Mouse (Mus musculus): ENCODE data around the gene Vopp1. TPM values are rescaled to one million over a fixed set of nuclear protein-coding genes. Genes with fewer than 3 reads are reported as not detected.

The Vopp1 gene
- polyA plus RNA-seq, 1 experiment from 2014 or later, result 59.8 TPM

DNA sequence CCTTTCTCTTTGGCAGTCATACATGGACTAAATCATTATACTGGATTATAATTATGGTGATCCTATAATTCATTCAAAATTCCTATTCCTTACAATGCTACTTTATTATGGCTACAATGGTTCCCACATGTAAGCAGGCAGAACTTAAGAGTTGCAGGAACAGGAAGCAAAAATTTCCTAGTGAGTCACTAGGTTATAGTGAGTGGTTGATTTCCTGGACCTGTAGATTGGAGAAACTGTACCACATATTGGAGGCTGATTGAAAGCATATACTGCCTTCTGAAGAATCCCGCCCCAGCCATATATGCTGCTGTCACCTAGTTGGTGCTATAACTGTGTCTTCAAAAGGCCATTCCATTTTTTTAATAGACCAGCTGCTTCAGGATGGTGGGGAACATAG, 82.2 kb downstream of the Vopp1 start:
- no peaks in the 10 kb centered on the region for H3K4me1 ChIP-seq
- WGBS, result 95% methylated on average over 1 of the region's 1 CpGs

DNA sequence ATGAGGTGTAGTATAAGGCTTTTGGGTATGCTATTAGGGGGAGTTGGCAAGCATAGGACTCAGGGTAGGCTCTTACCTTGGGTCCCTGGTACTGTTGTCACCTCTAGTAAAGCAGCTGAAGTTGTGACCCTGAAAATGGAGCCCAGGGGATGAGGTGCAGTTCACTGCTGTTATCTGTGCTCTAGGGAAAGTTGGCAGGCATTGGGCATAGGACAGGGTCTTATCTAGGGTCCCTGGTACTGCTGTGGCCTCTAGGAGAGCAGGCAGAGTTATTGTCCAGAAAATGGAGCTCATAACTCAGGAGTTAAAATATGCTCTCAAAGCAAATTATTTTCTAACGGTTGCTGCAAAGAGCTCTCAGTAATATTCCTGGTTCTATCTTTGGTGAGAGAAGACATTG, 103.6 kb downstream of the Vopp1 start:
- WGBS, result 94% methylated on average over 1 of the region's 1 CpGs
- H3K4me3 ChIP-seq, result no peak overlapping the region

More for the DNA sequence above, 82.2 kb downstream of the Vopp1 start:
- Histone ChIP-seq H3K9me3 (no peaks in the 10 kb centered on the region), H3K4me3 (no peak overlapping the region), H3K27me3 (ENCODE audit: poor library complexity, severe bottlenecking) (no peaks in the 10 kb centered on the region), H3K27ac (no peak overlapping the region), H3K36me3 (replicated peaks) (peaks cover 13% of the 10 kb centered on the region)
- no peak for DNase-seq (ENCODE audit: extremely low spot score, low spot score)

DNA sequence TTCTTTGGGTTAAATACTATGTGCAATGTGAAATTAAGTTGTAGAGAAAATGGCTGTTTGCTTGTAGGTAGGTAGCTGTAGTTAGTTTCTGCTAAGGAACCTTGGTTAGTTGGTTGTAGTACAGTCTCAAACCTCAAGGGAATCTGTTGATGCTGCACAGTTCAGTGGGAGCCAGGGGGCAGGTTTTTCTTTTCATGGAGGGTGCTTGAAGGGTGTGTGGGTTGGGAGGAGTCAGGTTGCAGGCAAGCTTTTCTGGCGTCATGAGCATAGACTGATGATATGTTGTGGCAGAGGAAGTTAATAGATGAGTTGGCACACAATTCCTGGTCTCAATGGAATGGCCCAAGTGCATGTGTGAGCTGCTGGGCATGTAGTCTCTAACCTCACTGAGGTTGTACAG, 113.2 kb downstream of the Vopp1 start:
- Histone ChIP-seq H3K36me3 (replicated peaks) (peaks cover 13% of the 10 kb centered on the region), H3K27me3 (ENCODE audit: poor library complexity, severe bottlenecking) (no peaks in the 10 kb centered on the region), H3K4me3 (no peak overlapping the region), H3K9me3 (no peaks in the 10 kb centered on the region), H3K27ac (no peak overlapping the region), H3K4me1 (no peaks in the 10 kb centered on the region)
- no peak for DNase-seq (ENCODE audit: extremely low spot score, low spot score)
- 38% methylated on average over 1 of the region's 1 CpGs for WGBS

More for the DNA sequence above, 103.6 kb downstream of the Vopp1 start:
- H3K27ac ChIP-seq, result no peak overlapping the region
- no peaks in the 10 kb centered on the region; the same call in 1 of the 2 replicates for H3K9me3 ChIP-seq
- no peaks in the 10 kb centered on the region for H3K27me3 ChIP-seq (ENCODE audit: poor library complexity, severe bottlenecking)
- no peaks in the 10 kb centered on the region for H3K4me1 ChIP-seq
- peaks cover 23% of the 10 kb centered on the region for H3K36me3 ChIP-seq (replicated peaks)
- DNase-seq (ENCODE audit: extremely low spot score, low spot score), result no peak

DNA sequence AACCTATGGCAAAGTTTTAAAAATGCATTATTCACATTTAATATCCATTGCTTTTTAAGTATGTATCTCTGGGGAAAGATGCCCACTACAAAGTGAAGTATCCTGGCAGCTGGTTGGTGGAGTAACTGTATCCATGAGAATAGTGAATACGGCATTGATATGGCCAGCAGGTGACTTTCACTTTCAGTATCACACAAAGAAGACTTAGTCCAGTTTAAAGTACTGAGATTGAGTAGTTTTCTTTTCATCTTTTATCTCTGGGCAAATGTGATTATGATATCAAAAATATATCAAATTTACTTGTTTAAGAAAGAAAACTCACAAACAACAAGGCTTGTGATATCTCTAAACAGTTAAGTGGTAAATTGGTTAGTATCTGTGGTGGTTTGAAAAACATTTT, 118.2 kb downstream of the Vopp1 start:
- no peaks in the 10 kb centered on the region for H3K27me3 ChIP-seq (ENCODE audit: poor library complexity, severe bottlenecking)
- no peak overlapping the region for H3K4me3 ChIP-seq
- WGBS, result 98% methylated on average over 1 of the region's 1 CpGs
- H3K36me3 ChIP-seq (replicated peaks), result no peaks in the 10 kb centered on the region
- DNase-seq (ENCODE audit: extremely low spot score, low spot score), result no peak
- no peak overlapping the region for H3K27ac ChIP-seq
- no peaks in the 10 kb centered on the region for H3K9me3 ChIP-seq
- H3K4me1 ChIP-seq, result peaks cover 12% of the 10 kb centered on the region

DNA sequence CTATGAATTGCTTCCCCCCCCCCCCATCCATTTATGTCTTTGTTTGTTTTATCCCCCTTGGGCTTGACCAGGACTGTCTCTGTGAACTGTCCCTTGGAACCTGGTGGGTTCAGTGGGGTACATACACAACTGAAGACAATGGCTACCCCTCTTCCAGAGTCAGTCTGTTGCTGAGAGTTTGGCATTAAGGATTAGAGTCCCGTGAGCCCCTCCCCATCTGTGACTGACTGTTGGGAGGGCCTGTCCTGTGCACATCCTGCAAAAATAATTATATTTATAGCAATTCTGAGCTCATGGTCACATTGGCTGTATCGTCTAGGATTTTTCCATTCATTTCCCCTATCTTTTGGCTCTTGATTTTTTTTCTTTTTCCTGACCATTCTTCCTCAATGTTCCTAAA, 121.3 kb downstream of the Vopp1 start:
- no peaks in the 10 kb centered on the region for H3K27me3 ChIP-seq (ENCODE audit: poor library complexity, severe bottlenecking)
- H3K4me1 ChIP-seq, result peaks cover 19% of the 10 kb centered on the region
- H3K36me3 ChIP-seq (replicated peaks), result no peaks in the 10 kb centered on the region
- peak overlapping the region; percentile 76 for H3K4me3 ChIP-seq
- WGBS, result 44% methylated on average over 2 of the region's 2 CpGs
- no peaks in the 10 kb centered on the region for H3K9me3 ChIP-seq
- DNase-seq (ENCODE audit: extremely low spot score, low spot score), result no peak
- peak overlapping the region; percentile 99 for H3K27ac ChIP-seq

DNA sequence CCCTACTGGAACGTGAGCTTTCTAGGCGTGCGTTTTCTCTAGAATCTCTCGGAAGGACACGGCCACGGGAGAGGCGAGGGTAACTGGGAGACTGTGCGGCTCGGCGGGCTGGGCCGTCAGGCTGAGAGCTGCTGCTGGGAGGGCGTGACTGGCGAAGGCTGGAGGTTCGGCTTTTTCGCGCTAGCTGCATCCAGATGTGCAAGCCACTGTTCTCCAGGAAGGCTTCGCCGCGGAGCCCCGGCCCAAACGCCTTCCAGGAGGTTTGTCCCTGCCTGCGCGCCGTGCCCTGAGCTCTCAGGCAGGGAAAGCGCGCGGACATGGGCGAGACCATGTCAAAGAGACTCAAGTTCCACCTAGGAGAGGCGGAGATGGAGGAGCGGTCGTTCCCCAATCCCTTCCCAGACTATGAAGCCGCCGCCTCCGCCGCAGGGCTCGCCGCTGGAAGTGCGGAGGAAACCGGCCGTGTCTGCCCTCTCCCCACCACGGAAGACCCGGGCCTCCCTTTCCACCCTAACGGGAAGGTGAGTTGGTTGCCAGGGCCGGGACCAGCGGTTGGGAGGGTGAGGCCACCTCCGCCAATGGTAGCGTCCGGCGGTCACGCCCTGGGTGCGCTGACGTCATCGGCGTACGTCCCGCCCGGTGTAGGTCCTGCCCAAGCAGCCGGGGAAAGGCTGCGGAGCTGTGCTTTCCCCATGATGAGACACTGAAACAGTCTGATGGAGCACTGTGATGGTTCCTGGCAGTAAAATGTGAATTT, 122.0 kb downstream of the Vopp1 start:
- Histone ChIP-seq H3K27ac (peak overlapping the region; percentile 99), H3K4me1 (peaks cover 19% of the 10 kb centered on the region), H3K27me3 (ENCODE audit: poor library complexity, severe bottlenecking) (no peaks in the 10 kb centered on the region), H3K4me3 (peak overlapping the region; percentile 76), H3K36me3 (replicated peaks) (no peaks in the 10 kb centered on the region), H3K9me3 (no peaks in the 10 kb centered on the region)
- peak; percentile 92 for DNase-seq (ENCODE audit: extremely low spot score, low spot score)
- under 1% methylated on average over 53 of the region's 59 CpGs for WGBS

GRCm38 (mm10) chr6:57702376-57702742, 122.6 kb downstream of the Vopp1 start, which contains the start of gene Lancl2:
TSS of gene Lancl2 (plus strand) at chr6:57702540.
- H3K27ac ChIP-seq, result peak within 1 kb of the TSS; percentile 99
- peaks cover 19% of the 10 kb centered on the region for H3K4me1 ChIP-seq
- H3K4me3 ChIP-seq, result peak within 1 kb of the TSS; percentile 76
- DNase-seq (ENCODE audit: extremely low spot score, low spot score), result no peak
- H3K27me3 ChIP-seq (ENCODE audit: poor library complexity, severe bottlenecking), result no peaks in the 10 kb centered on the region
- H3K9me3 ChIP-seq, result no peaks in the 10 kb centered on the region
- under 1% methylated on average over 10 of the region's 10 CpGs for WGBS
- no peaks in the 10 kb centered on the region for H3K36me3 ChIP-seq (replicated peaks)

- H3K36me3 ChIP-seq (replicated peaks), result no peaks in the 10 kb centered on the region
- no peaks in the 10 kb centered on the region for H3K27me3 ChIP-seq (ENCODE audit: poor library complexity, severe bottlenecking)
- peaks cover 19% of the 10 kb centered on the region for H3K4me1 ChIP-seq
- H3K4me3 ChIP-seq, result peak overlapping the region; percentile 76
- H3K9me3 ChIP-seq, result no peaks in the 10 kb centered on the region
- DNase-seq (ENCODE audit: extremely low spot score, low spot score), result no peak
- WGBS, result 62% methylated on average over 4 of the region's 4 CpGs
- peak overlapping the region; percentile 99; the same call in 1 of the 2 replicates for H3K27ac ChIP-seq
These were observed 123.3 kb downstream of the Vopp1 start for GRCm38 (mm10) chr6:57701686-57702085.

DNA sequence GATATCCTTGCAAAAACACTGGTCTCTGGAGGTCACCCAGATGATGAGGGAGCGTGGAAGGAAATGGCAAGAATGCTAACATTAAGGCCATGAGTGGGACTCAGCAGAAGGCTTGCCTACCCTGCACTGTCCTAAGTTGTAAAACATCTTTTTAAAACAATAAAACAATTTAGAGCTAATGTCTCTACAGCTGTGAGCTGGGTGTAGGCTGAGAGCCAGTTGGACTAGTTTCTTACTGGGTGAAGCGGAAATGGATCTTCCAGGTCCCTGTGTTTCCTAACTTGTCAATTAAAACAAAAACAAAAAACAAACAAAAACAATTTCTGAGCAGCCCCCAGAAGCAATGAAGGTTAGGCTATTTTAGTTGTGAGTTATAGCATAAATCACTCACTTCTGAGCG, 131.8 kb downstream of the Vopp1 start:
- H3K36me3 ChIP-seq (replicated peaks), result peaks cover 20% of the 10 kb centered on the region
- peaks cover 18% of the 10 kb centered on the region for H3K4me1 ChIP-seq
- DNase-seq (ENCODE audit: extremely low spot score, low spot score), result no peak
- H3K27me3 ChIP-seq (ENCODE audit: poor library complexity, severe bottlenecking), result no peaks in the 10 kb centered on the region; the same call in 1 of the 2 replicates
- H3K27ac ChIP-seq, result no peak overlapping the region
- H3K4me3 ChIP-seq, result no peak overlapping the region
- peaks cover 5% of the 10 kb centered on the region; the same call in 1 of the 2 replicates for H3K9me3 ChIP-seq
- 92% methylated on average over 3 of the region's 3 CpGs for WGBS

- Histone ChIP-seq H3K9me3 (peaks cover 5% of the 10 kb centered on the region; the same call in 1 of the 2 replicates), H3K4me3 (peak within 1 kb of the TSS; percentile 77), H3K27ac (peak within 1 kb of the TSS; percentile 96), H3K36me3 (replicated peaks) (peaks cover 34% of the 10 kb centered on the region), H3K27me3 (ENCODE audit: poor library complexity, severe bottlenecking) (no peaks in the 10 kb centered on the region; the same call in 1 of the 2 replicates), H3K4me1 (peaks cover 18% of the 10 kb centered on the region)
- under 1% methylated on average over 52 of the region's 52 CpGs for WGBS
- peak; percentile 88 for DNase-seq (ENCODE audit: extremely low spot score, low spot score)
These were observed 133.3 kb downstream of the Vopp1 start, which contains the start of gene Pyurf for GRCm38 (mm10) chr6:57691467-57692261. TSS of gene Pyurf (minus strand) at chr6:57692078.

- peaks cover 59% of the 10 kb centered on the region for H3K36me3 ChIP-seq (replicated peaks)
- DNase-seq (ENCODE audit: extremely low spot score, low spot score), result no peak
- WGBS, result 93% methylated on average over 1 of the region's 1 CpGs
- no peaks in the 10 kb centered on the region for H3K4me1 ChIP-seq
- no peaks in the 10 kb centered on the region for H3K27me3 ChIP-seq (ENCODE audit: poor library complexity, severe bottlenecking)
- peaks cover 17% of the 10 kb centered on the region for H3K9me3 ChIP-seq
- no peak overlapping the region for H3K27ac ChIP-seq
- H3K4me3 ChIP-seq, result no peak overlapping the region
These were observed 140.8 kb downstream of the Vopp1 start for GRCm38 (mm10) chr6:57684156-57684555.
